Mouse (Mus musculus): ENCODE results near the gene Alg14.

DNA sequence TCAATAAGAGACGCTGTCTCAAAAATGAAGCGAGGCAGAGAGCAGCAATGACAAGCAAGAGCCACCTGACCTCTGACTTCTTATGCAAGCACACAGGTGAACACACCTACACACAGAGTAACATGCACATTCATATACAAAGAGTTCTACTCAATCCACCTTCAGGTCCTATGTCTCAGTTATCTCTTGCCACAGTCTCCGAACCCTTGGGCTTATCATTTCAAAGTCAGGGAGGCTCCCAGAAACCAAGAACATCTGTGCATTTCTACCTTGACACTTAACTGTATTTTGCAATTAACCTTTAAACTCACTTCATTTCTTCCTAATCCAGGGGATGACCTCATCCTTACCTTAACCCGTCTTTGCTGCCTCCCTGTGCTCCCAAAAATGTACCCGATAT, 24.3 kb upstream of the Alg14 start:
- TF ChIP-seq RAD21 (IDR thresholded peaks at IDR 0.05; ENCODE audit: low read depth, low read length) (no peak), CTCF (IDR thresholded peaks at IDR 0.05 in 2 of 3, conservative IDR thresholded peaks at IDR 0.05 in 1 of 3; ENCODE audit: control insufficient read depth in 1 of 3, insufficient read depth in 1 of 3, low read depth in 2 of 3, low read length in 3 of 3, poor library complexity in 1 of 3, severe bottlenecking in 1 of 3) (no peak), GATA1 (IDR thresholded peaks at IDR 0.05; ENCODE audit: low read depth, low read length) (no peak), ELF1 (IDR thresholded peaks at IDR 0.05; ENCODE audit: low read depth, low read length) (no peak), EP300 (IDR thresholded peaks at IDR 0.05; ENCODE audit: low read depth in 1 of 2, low read length in 2 of 2) (no peak), ZMIZ1 (IDR thresholded peaks at IDR 0.05; ENCODE audit: low read depth, low read length) (no peak)
